Mouse (Mus musculus) limb, embryonic 14.5 days (tissue): ENCODE results near the gene Tvp23b. TPM values are rescaled to one million over a fixed set of nuclear protein-coding genes. Genes with fewer than 3 reads are reported as not detected.

Experiments used
- ATAC-seq: fragments of 200-750 bp; cut with Nextera tagmentation; 2 replicates; pipeline ENCODE4 v1.8.0; 2017; ENCODE audit warnings: low read depth, moderate number of reproducible peaks, moderate TSS enrichment; ENCODE audit not compliant: low FRiP score
- DNase-seq: peaks from one replicate; pipeline ENCODE4 v3.0.0-alpha.2; 2015; ENCODE audit warnings: low spot score
- H3K27ac ChIP-seq: fragments of 300-500 bp; sonication (generic); replicated peaks from 2 replicates; pipeline ENCODE4 v1.5.1; 2014; ENCODE audit warnings: low read depth, mild to moderate bottlenecking, low read length, moderate library complexity, mixed read lengths
- H3K27me3 ChIP-seq: fragments of 300-500 bp; sonication (generic); 2 replicates; pipeline ENCODE4 v1.6.1; 2014; ENCODE audit warnings: low read length, mixed read lengths; ENCODE audit not compliant: control insufficient read depth, insufficient read depth
- H3K36me3 ChIP-seq: fragments of 300-500 bp; sonication (generic); 2 replicates; pipeline ENCODE4 v1.6.1; 2014; ENCODE audit warnings: mild to moderate bottlenecking, low read length, moderate library complexity, mixed read lengths; ENCODE audit not compliant: control insufficient read depth, insufficient read depth
- H3K4me1 ChIP-seq: fragments of 300-500 bp; sonication (generic); 2 replicates; pipeline ENCODE4 v1.6.1; 2014; ENCODE audit warnings: antibody characterized with exemption, low read length, mixed read lengths; ENCODE audit not compliant: control insufficient read depth, insufficient read depth
- H3K4me2 ChIP-seq: fragments of 300-500 bp; sonication (generic); replicated peaks from 2 replicates; pipeline ENCODE4 v1.6.1; 2014; ENCODE audit warnings: low read depth, mild to moderate bottlenecking, low read length, moderate library complexity; ENCODE audit not compliant: severe bottlenecking
- H3K4me3 ChIP-seq: fragments of 300-500 bp; sonication (generic); replicated peaks from 2 replicates; pipeline ENCODE4 v1.5.1; 2014; ENCODE audit warnings: low read length
- H3K9ac ChIP-seq: fragments of 300-500 bp; sonication (generic); 2 replicates; pipeline ENCODE4 v1.6.1; 2014; ENCODE audit warnings: mild to moderate bottlenecking, low read depth, low read length, moderate library complexity; ENCODE audit not compliant: severe bottlenecking
- H3K9me3 ChIP-seq: fragments of 300-500 bp; sonication (generic); 2 replicates; pipeline ENCODE4 v1.6.1; 2016; ENCODE audit warnings: low read length; ENCODE audit not compliant: control insufficient read depth
- POLR2A ChIP-seq: fragments of 200-500 bp; IDR thresholded peaks from 2 replicates; pipeline ENCODE4 v1.8.0; 2012; ENCODE audit warnings: inconsistent platforms, mild to moderate bottlenecking, moderate library complexity, borderline replicate concordance; ENCODE audit not compliant: insufficient read depth, insufficient read length; ENCODE audit errors: extremely low read depth
- WGBS: fragments of 180-500 bp; shearing (Covaris S2); extraction: QIAGEN DNeasy Blood & Tissue Kit; methylation state at CpG from one replicate; pipeline ENCODE4 v1.1.7; 2014; 5-methylcytosine and 5-hydroxymethylcytosine counted together
- polyA plus RNA-seq, 2 experiments: library from polyadenylated mRNA; depleted of rRNA in 1 of 2; stranded (reverse) in 1 of 2; unstranded in 1 of 2; fragments of >200 nt; fragmentation: Nextera tagmentation in 1 of 2; extraction: Ambion mirVana in 1 of 2; gene quantifications; 2 replicates each; pipeline versions ENCODE4 v1.2.1 to v1.2.3; 2012 to 2014

Tvp23b gene
- polyA plus RNA-seq, 2 experiments: 40.1 to 65.6 TPM

DNA sequence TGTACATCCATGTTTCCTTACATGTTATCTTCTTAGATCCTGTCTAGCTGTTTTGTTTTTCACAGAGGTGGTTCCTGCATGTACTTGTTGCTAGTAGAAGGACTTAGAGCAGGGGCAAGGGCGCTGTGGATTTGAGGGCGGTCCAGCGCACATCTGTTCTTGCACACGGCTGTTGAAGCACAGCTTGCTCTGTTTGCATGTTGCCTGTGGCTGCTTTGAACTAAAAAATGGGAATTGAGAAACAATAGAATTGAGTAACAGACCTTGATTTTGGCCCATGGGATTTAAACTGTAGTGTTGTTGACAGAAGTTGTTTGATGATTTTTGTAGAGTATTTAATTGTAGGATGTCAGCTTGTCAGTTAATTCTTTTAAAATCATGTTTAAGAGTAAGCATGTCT, 11.5 kb downstream of the Tvp23b start:
- Histone ChIP-seq H3K4me2 (no peak overlapping the region), H3K9ac (no peak overlapping the region), H3K27ac (no peak overlapping the region), H3K4me3 (no peak overlapping the region), H3K27me3 (no peaks in the 10 kb centered on the region), H3K36me3 (peaks cover 85% of the 10 kb centered on the region), H3K4me1 (no peaks in the 10 kb centered on the region), H3K9me3 (no peaks in the 10 kb centered on the region)
- DNase-seq (no peak), ATAC-seq (no peak)
- WGBS: 70% methylated on average over 4 of the region's 4 CpGs
- TF ChIP-seq POLR2A: no peak

DNA sequence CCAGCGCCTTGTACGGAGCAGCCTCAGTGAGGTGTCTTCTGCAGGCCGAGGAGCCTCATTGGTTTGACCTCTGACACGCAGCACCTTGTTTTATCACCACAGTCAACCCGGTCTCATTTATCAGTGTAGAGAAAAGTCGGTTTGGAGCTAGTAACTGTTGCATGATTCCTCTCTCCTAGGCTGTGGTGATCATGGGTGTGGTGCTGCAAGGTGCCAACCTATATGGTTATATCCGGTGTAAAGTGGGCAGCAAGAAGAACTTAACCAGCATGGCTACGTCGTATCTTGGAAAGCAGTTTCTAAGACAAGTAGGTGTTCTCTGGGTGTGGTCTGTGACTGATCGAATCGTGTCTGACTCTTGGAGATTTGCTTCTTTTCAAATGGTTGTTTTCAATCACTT, 12.5 kb downstream of the Tvp23b start:
- Histone ChIP-seq H3K9ac (no peak overlapping the region), H3K36me3 (peaks cover 77% of the 10 kb centered on the region), H3K27me3 (no peaks in the 10 kb centered on the region), H3K9me3 (no peaks in the 10 kb centered on the region), H3K27ac (no peak overlapping the region), H3K4me1 (no peaks in the 10 kb centered on the region), H3K4me3 (no peak overlapping the region), H3K4me2 (no peak overlapping the region)
- ATAC-seq (no peak), DNase-seq (no peak)
- 87% methylated on average over 11 of the region's 11 CpGs for WGBS
- no peak for TF ChIP-seq POLR2A

DNA sequence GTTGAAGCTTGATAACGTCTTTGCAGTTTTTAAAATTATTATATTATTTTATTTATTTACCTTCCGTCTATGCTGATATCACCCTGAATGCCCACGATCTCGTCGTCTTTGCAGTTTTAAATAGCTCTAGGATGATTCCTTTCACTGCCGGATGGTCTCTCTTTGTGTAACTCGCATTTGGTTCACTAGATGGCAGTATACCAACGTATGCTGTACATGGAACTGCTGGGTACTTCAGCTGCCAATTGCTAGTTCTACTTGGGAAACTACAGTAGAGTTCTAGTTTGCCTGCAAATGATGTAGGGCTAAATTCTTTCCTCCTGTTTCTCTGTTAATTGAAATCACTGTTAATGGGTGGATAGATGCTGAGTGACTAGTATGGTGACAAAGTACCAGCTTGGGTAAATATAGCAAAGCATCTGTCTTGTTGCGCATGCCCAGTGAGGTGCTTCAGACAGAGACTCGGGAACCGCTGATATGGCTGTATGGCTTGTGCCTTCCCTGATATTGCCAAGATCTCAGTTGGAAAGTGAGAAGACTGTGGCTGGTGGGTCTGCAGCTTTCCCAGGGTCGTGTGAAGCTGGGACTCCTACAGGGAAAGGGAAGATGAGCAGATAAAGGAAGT, 22.6 kb downstream of the Tvp23b start:
- no peaks in the 10 kb centered on the region for H3K27me3 ChIP-seq
- no peak overlapping the region for H3K27ac ChIP-seq
- peak; percentile 83 for ATAC-seq
- no peak overlapping the region for H3K4me2 ChIP-seq
- H3K9ac ChIP-seq: no peak overlapping the region
- no peak overlapping the region for H3K4me3 ChIP-seq
- WGBS: 34% methylated on average over 12 of the region's 12 CpGs
- peak; percentile 90 for DNase-seq
- H3K36me3 ChIP-seq: 0 out of 2 replicates have a peak, but pooled peaks cover 2% of the 10 kb centered on the region
- 0 out of 2 replicates have a peak, but pooled peaks cover 4% of the 10 kb centered on the region for H3K4me1 ChIP-seq
- no peak for TF ChIP-seq POLR2A
- H3K9me3 ChIP-seq: no peaks in the 10 kb centered on the region

DNA sequence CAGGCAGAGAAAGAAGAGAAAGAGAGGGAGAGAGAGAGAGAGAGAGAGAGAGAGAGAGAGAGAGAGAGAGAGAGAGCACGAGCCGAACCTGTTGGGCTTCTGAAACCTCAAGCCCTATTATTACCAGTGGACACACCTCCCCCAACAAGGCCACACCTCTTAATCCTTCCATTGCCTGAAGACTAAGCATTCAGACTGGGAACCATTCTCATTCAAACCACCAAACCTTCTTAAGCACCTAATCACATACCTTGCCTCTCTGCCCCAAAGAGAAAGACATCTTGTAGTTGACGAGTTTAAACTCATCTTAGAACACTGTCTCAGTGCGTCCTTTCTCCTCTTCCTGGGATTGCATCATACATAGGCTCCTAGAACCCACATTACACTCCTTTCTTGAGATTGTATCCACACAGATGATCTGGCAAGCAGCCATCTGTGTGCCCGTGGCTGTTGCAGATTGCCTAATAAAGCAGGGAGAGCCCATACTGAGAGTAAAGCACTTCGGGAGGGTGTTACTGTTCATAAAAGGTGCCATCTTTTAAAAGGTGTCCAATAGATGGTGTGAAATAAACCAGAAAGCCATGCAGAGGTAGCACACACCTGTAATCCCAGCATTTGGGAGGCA, 24.7 kb downstream of the Tvp23b start:
- Histone ChIP-seq H3K27me3 (no peaks in the 10 kb centered on the region), H3K4me1 (0 out of 2 replicates have a peak, but pooled peaks cover 4% of the 10 kb centered on the region), H3K4me3 (no peak overlapping the region), H3K9me3 (no peaks in the 10 kb centered on the region), H3K4me2 (no peak overlapping the region), H3K27ac (no peak overlapping the region), H3K9ac (no peak overlapping the region), H3K36me3 (no peaks in the 10 kb centered on the region)
- WGBS: 66% methylated on average over 6 of the region's 6 CpGs
- DNase-seq: no peak
- no peak for ATAC-seq
- TF ChIP-seq POLR2A: no peak

DNA sequence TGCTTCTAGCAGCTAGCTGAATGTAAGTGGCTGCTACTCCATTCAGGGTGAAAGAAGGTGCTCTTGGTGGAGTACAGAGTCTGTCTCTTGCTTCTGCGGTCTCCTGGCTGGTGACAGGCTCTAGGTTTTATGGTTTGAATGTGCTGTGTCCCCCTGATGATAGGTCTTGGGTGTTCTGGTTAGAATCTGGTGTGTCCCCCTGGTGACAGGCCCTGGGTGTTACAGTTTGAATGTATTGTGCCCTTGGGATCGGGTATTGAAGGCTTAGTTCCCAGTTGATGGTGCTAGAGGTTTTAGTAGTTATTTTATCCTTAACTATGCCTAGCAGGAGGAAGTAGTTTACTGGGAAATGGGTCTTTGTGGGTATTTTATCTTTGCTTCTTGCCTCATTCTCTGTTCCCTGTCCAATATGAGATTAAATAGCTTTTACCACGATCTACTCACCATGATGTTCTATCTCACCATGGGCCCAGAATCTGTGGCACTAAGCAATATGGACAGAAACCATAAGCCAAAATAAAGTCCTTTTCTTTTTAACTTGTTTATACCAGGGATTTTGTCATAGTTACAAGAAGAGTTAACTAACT, 30.6 kb downstream of the Tvp23b start:
- Histone ChIP-seq H3K27me3 (no peaks in the 10 kb centered on the region), H3K9ac (no peak overlapping the region), H3K4me1 (peaks cover 4% of the 10 kb centered on the region; the same call in 1 of the 2 replicates), H3K9me3 (no peaks in the 10 kb centered on the region), H3K27ac (no peak overlapping the region), H3K4me2 (no peak overlapping the region), H3K4me3 (no peak overlapping the region), H3K36me3 (no peaks in the 10 kb centered on the region)
- 72% methylated on average over 3 of the region's 3 CpGs for WGBS
- no peak for DNase-seq
- no peak for ATAC-seq
- TF ChIP-seq POLR2A: no peak
